Mouse (Mus musculus): ENCODE results near the gene Thumpd2.

Thumpd2 gene

DNA sequence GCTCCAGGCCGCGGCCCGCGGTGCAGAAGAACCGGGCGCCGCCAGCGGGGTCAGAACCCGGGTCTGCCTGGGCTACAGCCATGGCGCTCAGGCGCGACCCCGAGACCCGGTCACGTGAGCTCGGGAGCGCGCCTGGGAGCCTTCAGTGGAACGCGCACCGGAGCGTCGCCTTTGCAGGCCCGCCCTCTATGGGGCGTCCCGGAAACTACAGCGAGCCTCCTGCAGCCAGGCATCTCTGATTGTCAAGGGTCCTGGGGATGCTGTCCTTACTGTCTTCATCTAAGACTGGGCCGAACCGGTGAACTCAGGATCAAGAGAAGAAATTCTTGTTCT lies at the start of gene Thumpd2:
TSS of gene Thumpd2 (minus strand) at position 104 of the 333 bp plus-strand sequence.
- in situ Hi-C loops (cut with MboI), result no loop called here

DNA sequence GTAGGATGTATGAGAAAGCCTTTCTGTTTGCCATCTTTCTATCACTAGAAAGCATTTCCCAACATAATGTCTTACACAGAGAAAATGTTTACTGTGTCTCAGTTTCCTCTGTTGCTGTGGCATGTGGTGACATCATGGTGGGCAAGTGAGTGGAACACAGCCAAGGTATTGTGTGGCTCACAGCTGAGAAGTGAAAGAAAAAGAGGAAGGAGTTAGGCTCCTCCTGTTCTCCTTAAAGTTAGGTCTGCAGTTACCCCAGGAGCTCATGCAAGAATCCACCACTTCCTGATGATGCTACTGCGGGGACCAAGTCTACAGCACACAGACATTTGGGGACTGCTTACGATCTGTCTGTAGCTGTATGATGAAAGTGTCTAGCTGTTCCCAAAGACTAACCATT lies 39.4 kb upstream of the Thumpd2 start:
- in situ Hi-C loops (cut with MboI), result no loop called here

DNA sequence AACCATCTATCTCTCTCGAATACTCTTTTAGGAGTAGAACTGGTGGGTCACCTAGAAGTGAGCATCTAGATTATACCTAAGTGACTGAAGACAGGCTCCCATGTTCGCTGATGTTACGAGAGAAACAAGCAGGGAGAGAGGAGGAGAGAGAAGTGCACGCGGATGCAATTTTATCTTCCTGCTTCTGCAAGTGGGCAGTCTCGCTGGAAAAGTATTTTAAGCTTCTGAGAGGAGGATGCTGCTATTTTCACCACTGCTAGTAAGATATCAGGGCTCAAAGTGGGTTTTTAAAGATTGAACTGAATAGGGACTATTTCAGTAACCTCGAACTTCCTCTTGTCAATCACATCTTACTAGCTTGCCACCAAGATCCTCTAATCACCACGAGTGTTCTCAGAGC lies 38.0 kb upstream of the Thumpd2 start:
- in situ Hi-C loops (cut with MboI), result no loop called here

DNA sequence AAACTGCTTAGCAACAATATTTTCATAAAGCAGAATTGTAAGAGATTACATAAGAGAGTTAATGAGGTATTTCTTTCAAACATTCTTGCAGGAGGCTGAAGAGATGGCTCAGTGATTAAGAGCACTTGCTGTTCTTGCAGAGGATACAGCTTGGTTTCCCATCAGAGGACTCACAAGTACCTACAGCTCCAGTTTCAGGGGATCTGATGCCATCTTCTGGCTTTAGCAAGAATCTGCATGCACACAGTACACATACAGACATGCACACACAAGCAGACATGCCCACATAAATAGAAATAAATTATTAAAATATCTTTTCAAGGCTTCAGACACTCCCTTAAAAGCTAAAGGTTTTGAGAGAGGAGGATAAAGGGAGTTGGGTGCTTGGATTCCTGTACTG lies 33.6 kb upstream of the Thumpd2 start:
- in situ Hi-C loops (cut with MboI), result no loop called here

DNA sequence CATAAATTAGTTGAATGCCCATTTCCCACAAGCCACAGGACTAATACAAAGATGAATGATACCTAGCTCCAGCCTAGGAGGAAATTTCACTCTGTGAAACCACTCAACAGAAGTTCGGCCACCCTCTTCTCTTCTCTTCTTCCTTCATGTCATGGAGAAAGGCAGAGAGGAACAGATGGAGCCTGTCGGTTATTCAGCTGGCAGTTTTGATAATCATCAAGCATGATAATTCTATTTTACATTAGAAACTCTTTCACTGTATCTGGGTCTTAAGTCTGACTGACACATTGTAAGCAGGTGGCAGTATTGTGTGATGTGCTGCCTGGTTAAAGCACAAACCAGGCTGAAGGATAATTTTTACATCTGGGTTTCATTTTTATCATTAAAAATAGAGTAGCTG lies 31.6 kb upstream of the Thumpd2 start:
- in situ Hi-C loops (cut with MboI), result no loop called here

DNA sequence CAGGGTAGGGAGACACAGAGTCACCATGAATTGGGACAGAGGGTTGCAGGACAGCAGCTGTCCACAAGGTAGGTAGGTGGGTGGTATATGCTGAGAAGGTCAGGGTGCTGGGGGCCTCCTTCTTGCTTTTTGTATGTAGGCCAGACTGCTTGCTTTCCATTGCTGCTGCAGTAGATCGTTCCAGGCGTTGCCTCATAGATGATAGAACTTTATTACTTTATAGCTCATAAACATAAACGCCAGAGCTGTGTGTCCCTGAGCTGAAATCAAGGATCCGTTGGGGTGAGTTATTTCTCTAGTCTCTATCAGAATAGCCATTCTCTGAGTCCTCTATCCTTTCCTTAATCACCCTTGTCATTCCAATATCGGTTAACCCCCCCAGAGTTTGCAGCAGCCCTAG lies 27.9 kb upstream of the Thumpd2 start:
- in situ Hi-C loops (cut with MboI), result no loop called here

DNA sequence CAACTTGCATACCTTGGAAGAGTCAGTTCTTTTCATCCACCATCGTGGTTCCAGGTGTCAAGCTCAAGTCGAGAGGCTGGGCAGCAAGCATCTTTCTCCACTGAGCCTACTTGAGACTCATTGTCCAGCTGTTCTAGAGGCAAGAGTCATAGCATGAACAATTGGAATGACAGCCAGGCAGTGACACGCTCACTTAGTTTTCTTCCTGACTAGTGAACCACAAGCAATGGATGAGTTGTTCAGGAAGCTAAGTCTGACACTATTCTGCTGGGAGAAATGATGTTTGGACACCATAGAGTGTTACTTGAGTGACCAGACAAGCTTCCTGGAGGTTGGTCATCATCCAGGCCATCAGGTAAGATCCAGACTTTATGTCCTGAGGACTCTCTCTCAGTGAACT lies 24.0 kb upstream of the Thumpd2 start:
- in situ Hi-C loops (cut with MboI), result no loop called here

DNA sequence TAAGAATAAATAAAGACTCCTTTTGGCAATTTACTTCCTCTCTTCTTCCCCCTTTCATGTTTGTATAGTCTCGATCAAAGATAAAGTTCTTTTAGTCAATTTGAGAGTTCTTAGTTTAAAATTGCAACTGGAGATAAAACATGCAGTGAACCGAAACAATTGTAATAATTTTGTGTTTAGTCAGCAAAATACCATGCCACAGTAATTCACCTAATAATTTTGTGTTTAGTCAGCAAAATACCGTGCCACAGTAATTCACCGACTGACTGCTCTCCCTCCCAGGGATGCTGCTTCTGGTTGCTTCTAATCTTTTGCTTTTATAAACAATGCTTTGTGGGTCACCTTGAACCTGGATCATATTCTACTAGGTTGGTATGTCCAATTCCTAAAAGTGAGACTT lies 22.9 kb upstream of the Thumpd2 start:
- in situ Hi-C loops (cut with MboI), result no loop called here

DNA sequence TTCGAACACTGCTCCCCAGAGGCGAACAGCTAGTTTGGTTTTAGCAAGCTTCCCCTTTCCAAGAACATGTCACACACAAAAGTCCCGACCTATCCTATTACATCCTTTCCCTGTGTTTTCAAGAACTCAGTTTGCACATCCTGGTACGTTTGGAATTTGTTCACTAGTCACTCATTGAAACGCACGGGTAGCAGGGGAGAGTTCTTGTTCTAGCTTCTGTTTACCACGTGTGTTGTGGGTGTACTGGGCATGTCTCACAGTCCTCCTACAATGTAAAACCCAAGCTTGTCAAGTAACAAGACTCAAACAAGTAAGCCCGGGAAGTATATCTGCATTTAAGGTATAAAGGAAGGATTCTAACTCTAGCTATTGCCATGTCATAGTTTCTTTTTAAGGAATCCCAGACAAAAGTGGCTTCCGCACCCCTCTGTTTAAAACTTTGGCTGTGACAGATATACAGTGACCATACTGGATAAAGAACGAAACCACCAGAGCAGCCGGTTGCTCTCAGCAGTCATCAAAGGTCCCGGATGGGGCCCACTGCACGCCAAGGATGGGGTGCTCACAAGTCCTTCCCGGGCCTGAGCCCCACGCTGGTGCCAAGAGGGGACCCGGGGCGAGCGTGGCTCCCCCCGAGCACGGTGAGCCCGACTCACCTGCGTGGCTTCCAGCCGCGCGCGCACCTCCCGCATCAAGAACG lies 453 bp downstream of the Thumpd2 start:
- in situ Hi-C loops (cut with MboI), result no loop called here

DNA sequence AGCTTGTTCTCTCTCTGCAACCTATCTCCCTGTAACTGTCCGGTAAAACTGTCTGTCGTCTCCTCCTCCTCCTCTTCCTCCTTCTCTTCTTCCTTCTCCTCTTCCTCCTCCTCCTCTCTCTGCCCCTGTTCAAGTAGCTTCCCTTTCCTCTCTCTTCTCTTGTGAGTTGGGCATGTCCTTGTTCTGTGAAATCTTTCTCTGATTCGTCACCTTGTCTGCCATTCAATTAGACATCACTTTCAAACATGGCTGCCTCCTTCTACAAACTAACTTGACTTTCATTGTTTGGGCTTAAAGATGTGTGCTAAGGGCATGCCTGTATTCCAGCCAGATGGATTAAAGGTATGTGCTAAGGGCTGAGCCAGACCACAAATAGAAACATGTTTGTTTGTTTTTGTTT lies 1.5 kb downstream of the Thumpd2 start:
- in situ Hi-C loops (cut with MboI), result no loop called here

DNA sequence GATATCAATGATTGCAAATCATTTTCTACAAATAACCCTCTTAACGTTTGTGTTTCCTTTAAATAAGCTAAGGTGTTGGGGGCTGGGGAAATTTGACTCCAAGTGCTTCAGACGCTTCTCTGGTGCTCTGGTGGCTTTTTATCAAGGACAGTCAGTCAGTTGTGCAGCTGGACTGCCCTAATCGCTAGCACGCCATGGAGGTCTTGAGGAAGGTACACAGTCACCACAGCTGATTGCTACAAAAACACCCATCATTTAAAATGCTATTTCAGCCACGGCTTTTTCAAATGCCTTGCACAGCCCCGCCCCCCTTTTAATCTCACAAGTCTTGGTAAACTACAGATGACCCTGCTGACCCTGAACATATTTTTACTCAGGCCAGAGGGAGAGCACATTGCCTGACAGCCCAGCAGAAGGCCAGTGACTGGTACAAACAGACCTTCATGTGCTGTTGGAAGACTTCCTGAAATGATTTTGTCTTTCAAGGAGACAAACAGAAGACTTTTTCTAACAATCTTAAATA lies 2.5 kb downstream of the Thumpd2 start:
- in situ Hi-C loops (cut with MboI), result no loop called here

DNA sequence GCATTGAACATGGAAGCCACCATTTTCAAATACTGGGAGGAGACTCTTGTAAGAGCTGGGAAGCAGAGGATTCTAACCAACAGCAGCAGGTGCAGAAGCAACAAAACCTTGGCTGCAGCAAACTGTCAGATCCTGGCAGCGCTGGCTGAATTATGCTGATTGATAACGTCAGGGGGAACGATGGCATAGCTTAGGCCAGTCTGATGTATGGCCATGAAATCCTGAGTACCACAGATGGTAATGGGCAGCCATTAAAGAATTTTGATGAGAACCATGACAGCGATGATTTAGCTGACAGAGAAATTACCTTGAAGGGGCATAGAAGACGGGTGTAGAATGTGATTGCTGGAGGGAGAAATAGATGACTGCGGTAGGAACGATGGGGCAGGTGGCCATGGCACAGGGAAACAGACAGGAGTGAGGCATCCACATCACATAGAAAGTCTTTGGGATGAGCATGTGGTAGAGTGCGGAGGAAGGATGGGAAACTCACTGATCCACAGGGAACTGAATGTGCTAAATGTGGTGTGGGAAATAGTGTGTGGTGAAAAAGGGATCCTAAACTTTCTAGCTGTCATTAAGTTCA lies 8.0 kb downstream of the Thumpd2 start:
- in situ Hi-C loops (cut with MboI), result no loop called here

DNA sequence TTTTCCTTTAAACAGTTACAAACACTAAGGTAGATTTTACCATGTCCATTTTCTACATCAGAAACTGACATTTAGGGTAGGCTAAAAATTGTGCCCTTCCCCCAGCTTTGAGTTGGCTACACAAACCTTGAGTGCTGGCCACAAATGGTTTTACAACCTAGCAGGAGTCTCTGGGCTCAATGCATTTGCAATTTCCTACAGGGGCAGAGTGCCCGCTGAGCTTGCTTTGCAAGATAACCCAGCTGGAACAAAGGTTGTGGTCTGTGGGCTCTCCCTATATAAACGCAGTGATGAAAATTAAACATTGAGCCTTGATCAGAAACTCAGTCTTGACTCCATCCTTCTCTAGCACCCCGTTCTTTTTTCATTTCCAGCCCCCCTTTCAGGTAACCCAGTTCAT lies 8.8 kb downstream of the Thumpd2 start:
- in situ Hi-C loops (cut with MboI), result no loop called here

DNA sequence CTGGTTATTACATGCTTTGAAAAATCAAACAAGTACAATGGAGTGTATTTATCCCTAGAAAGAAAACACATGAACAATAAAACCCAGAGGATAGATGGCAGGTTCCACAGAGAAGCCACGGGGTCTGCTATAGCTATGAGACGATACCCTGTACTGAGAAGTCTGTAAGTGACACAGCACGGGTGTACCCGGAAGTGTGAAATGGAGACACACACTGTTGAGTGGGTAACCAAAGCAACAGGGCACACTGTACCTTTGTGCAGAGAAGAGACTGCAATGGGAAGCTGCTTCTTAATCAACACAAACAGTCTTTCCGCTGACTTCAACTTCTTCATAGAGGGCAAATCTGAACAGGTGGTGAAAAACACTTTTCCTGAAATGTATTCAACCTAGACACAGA lies 9.4 kb downstream of the Thumpd2 start:
- in situ Hi-C loops (cut with MboI), result no loop called here

DNA sequence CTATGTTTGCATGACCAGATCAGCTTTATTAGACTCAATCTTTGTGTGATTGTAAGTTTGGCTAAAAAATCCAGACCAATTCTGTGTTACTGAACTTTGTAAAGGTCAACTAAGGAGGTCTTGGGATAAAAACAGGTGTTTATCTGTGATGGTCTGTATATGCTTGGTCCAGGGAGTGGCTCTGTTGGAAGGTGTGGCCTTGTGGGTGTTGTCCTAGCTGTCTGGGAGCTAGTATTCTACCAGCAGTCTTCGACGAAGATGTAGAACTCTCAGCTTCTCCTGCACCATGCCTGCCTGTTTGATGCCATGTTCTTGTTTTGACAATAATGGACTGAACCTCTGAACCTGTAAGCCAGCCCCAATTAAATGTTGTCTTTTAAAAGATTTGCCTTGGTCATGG lies 11.6 kb downstream of the Thumpd2 start:
- in situ Hi-C loops (cut with MboI), result no loop called here

DNA sequence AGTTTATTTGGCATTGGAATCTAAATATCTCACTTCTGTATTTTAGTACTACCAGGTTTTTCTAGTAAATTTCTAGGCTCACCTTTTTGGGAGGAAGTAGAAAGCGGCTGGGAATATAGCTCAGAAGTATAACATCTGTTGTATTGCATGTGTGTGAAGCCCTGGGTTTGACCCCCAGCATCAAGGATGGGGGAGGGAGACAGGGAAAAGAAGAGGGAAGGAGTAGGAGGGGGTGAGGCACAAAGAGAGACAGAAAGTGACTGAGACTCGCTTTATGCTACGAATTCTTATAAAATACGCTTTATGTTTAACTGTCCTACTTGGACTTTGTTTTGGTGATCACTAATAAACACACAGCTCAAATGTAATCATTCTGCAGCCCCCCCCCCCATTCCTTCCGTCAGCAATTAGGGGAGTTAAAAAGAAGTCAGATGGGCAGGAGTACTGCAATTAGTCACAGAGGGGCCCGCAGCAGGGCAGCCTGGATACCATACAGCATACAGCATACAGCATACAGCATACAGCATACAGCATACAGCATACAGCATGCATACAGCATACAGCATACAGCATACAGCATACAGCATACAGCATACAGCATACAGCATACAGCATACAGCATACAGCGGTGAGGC lies 16.8 kb downstream of the Thumpd2 start:
- in situ Hi-C loops (cut with MboI), result no loop called here

DNA sequence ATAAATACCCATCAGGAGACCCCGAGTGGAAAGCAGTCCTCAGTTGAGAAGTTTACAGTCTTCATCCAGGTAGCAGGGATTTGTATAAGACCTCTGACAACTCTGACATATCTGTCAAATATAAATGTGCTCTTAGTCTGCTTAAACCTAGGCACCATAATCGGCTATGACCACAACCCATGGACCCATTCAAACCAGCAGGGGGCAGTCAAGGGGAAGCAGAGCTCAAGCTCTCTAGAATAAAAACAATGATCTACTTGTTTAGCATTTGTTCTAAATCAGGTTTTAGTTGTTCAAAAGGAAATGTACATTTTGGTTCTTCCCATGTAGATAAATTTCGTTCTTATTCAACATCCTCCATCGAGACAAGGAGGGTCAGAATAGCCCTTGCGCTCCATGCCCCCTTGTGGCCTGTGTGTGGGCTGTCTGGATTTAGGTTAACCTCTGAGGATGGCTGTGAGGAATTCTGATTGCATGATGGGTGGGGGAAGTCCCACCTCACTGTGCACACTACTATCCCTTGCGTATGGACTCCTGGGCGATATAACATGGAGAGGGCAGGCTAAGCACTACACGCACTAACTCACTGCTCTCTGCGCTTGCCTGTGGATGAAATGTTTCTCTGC lies 19.2 kb downstream of the Thumpd2 start:
- in situ Hi-C loops (cut with MboI), result no loop called here

DNA sequence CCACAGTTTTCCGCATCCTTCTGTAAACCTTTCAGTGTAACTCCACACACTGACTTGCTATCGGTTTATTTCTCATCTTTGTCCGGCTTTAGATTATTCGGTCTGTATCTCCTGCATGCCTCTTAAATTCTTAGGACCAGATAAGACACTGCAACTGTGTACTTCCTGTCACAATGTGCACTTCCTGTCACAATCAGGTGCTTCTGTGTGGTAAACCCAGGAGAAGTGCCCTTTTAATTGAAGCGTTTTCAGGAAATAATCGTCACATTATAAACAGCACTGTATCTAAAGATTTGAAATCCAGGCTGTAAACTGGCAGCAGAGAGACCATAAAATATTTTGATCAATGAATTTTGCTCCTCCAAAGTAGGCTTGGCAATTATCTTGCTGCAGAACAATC lies 19.8 kb downstream of the Thumpd2 start:
- in situ Hi-C loops (cut with MboI), result no loop called here

DNA sequence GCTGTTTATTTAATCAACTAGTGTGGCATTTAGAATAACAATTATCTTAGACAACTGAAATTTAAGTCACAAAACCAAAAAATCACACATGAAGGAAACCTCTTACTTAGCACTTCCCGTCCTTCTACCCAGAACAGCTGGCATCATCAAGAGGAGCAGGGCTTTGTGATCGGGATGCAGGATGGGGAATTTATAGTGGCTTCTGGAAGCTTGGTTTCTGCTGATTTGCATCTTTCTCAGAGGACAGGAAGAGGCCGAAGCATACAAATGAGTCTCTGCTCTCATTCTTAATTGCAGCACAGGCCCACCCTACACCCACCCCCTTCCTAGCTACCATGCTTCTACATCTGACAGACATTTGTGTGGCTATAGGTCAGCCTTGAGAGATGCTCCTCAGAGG lies 20.5 kb downstream of the Thumpd2 start:
- in situ Hi-C loops (cut with MboI), result no loop called here

DNA sequence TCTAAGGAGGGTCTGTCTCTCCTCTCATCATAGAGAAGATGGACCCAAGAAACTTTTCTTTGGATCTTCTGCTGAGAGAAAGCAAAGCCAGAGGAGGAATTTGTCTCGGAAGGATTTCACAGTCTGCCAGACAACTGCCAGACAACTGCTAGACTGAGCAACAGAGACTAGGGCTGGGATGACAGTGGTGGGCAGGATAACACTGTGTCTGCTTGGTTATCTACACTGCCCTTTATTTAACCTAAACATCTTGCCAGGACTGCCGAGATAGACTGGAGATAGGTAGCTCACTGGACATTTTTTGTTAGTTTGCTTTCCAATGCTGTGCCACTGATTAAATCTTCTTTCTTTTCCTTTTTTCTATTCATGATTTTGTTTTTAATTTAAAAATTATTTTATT lies 23.2 kb downstream of the Thumpd2 start:
- in situ Hi-C loops (cut with MboI), result no loop called here

DNA sequence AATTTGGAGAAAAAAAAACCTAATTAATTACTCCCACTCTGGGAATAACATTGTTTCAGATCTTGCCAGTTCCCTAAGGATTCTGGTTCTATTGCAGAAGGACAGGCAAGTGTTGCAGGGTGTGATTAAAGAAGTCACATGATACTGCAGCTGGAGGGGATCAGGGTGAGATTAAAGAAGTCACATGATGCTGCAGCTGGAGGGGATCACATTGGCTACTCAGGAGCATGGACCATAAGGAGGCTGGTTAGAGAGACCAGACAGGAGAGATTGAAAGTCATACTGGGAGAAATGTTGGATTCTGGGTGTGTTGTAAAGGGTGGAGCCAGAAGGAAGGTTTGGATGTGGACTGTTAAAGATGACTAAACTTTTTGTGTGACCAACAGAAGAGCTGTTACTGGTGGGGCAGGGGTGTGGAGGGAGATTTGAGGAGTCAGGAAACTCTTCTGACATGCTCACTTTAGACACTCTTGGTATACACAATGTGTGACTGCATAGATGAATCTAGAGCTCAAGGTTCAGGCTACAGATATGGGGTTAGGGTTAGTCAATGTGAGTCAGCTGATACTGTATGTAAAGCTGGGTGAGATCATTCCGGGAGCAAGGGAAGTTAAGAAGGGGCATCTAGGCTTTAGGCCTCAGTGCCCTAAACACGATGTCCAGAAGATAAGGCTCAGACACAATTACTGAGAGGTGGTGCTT lies 26.0 kb downstream of the Thumpd2 start:
- in situ Hi-C loops (cut with MboI), result no loop called here

DNA sequence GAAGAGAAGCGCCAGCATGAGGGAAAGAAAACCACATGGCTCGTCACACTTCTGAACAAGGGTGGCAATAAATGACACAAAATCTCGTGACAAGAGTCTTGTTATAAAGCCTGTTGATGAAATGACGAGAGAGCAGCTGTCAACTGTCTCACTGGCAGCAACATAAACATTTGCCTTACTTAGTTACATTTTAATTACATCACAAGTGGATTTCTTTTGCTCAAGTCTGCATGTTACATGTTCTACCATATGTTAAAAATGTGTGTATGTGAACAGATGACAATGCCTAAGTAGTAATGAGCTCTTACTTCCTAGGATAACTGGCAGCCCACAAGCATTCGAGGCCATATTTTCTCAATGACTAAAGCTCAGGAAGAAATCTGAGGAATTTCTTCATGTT lies 29.5 kb downstream of the Thumpd2 start:
- in situ Hi-C loops (cut with MboI), result no loop called here
